Mouse (Mus musculus): ENCODE results near the gene Sox9.

DNA sequence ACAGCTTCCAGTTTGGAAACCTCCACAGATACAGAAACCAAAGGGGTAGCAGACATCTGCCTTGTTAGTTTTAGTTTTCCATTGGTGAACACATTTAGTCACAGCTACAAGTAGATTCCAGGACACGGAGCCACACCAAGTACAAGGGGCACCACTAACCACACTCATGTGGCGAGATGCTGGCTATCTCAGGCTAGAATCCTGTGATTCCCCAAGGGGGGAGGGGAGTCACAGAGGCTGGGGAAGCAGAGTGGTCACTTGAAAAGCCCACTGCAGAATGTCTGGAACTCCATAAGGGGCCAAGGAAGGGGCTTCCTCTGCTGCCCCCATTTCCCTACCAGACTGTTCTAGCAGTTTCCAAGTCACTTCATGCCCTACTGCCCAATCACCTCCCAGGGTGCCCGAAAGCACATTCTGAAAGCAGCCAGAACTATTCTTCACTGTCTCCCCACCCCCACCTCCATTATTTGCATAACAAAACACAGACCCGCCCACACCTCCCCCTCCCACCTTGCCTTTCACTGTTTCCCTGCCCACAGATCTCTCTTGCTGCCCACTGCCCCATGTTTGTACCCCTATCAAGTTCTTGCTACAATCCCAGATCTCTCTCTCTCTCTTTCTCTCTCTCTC is 19.3 kb downstream of the Sox9 start:
- TF ChIP-seq CTCF (IDR thresholded peaks at IDR 0.05; ENCODE audit: insufficient read depth, low read depth, low read length) (no peak), POLR2A (IDR thresholded peaks at IDR 0.05; ENCODE audit: insufficient read depth, low read depth, low read length) (no peak)
